Mouse (Mus musculus) liver, adult 2 months (tissue): ENCODE measurements around the gene Rpl19. TPM values are rescaled to one million over a fixed set of nuclear protein-coding genes. Genes with fewer than 3 reads are reported as not detected.
A peak's percentile ranks its signal among the peaks of the same experiment; 100 is the strongest.

Experiments used
- DNase-seq: peaks from one replicate; pipeline ENCODE4 v3.0.0-alpha.2; 2011; ENCODE audit warnings: low read depth, low spot score; ENCODE audit errors: extremely low read depth
- H3K27ac ChIP-seq: fragments of 200-500 bp; replicated peaks from 2 replicates; pipeline ENCODE4 v1.5.1; 2012; ENCODE audit warnings: low read depth, mild to moderate bottlenecking, control low read depth, inconsistent platforms, low read length; ENCODE audit not compliant: insufficient read depth
- H3K27me3 ChIP-seq: fragments of 200-500 bp; 2 replicates; pipeline ENCODE4 v1.6.1; 2012; ENCODE audit warnings: mild to moderate bottlenecking, moderate library complexity, low read length, inconsistent platforms; ENCODE audit not compliant: control insufficient read depth, insufficient read depth
- H3K36me3 ChIP-seq: fragments of 200-500 bp; 2 replicates; pipeline ENCODE4 v1.6.1; 2012; ENCODE audit warnings: low read length, inconsistent platforms; ENCODE audit not compliant: control insufficient read depth, insufficient read depth
- H3K4me1 ChIP-seq: fragments of 200-500 bp; 2 replicates; pipeline ENCODE4 v1.6.1; 2011; ENCODE audit warnings: low read length; ENCODE audit not compliant: control insufficient read depth, insufficient read depth
- H3K4me3 ChIP-seq: fragments of 200-500 bp; 2 replicates; pipeline ENCODE4 v1.5.1; 2011; ENCODE audit warnings: low read depth, mild to moderate bottlenecking, control low read depth, low read length, moderate library complexity; ENCODE audit not compliant: insufficient read depth
- H3K79me2 ChIP-seq: fragments of 200-500 bp; 2 replicates; pipeline ENCODE4 v1.6.1; 2012; ENCODE audit warnings: inconsistent platforms, mild to moderate bottlenecking, low read length, moderate library complexity; ENCODE audit not compliant: control insufficient read depth, insufficient read depth
- H3K9ac ChIP-seq: fragments of 200-500 bp; 2 replicates; pipeline ENCODE4 v1.6.1; 2012; ENCODE audit warnings: low read depth, mild to moderate bottlenecking, control low read depth, inconsistent platforms, low read length
- CTCF ChIP-seq: fragments of 200-500 bp; IDR thresholded peaks from 2 replicates; pipeline ENCODE4 v1.5.1; 2011; ENCODE audit warnings: low read depth, low read length, control low read depth
- POLR2A ChIP-seq: fragments of 200-500 bp; IDR thresholded peaks from 2 replicates; pipeline ENCODE4 v1.6.1; 2011; ENCODE audit warnings: low read length, control low read depth; ENCODE audit not compliant: insufficient read depth; ENCODE audit errors: extremely low read depth
- WGBS: fragments of 180-500 bp; shearing (Covaris S2); methylation state at CpG from one replicate; pipeline ENCODE4 v1.1.7; 2018; 5-methylcytosine and 5-hydroxymethylcytosine counted together
- polyA plus RNA-seq: library from polyadenylated mRNA; depleted of rRNA; stranded (reverse); fragments of >200 nt; gene quantifications from 2 replicates; pipeline ENCODE4 v1.2.3, GENCODE M21; 2012
- total RNA-seq: library from RNA; depleted of rRNA; stranded (reverse); fragments of >200 nt; gene quantifications from 2 replicates; pipeline ENCODE4 v1.2.3, GENCODE M21; 2014

Gene Rpl19
- total and polyA plus RNA-seq, 2 experiments, result 224 to 614 TPM

GRCm38 (mm10) chr11:98049672-98050519, 23.4 kb downstream of the Rpl19 start:
- Histone ChIP-seq H3K4me1 (peaks cover 3% of the 10 kb centered on the region; the same call in 1 of the 2 replicates), H3K27ac (no peak overlapping the region), H3K36me3 (no peaks in the 10 kb centered on the region), H3K9ac (no peak overlapping the region), H3K27me3 (peaks cover 15% of the 10 kb centered on the region; the same call in 1 of the 2 replicates), H3K79me2 (no peaks in the 10 kb centered on the region), H3K4me3 (no peak overlapping the region)
- DNase-seq, result no peak
- WGBS, result 73% methylated on average over 14 of the region's 14 CpGs
- TF ChIP-seq CTCF (no peak), POLR2A (no peak)

GRCm38 (mm10) chr11:98050520-98050815, 24.0 kb downstream of the Rpl19 start:
- Histone ChIP-seq H3K36me3 (no peaks in the 10 kb centered on the region), H3K9ac (no peak overlapping the region), H3K4me3 (no peak overlapping the region), H3K4me1 (peaks cover 3% of the 10 kb centered on the region; the same call in 1 of the 2 replicates), H3K27ac (no peak overlapping the region), H3K27me3 (peaks cover 15% of the 10 kb centered on the region; the same call in 1 of the 2 replicates), H3K79me2 (no peaks in the 10 kb centered on the region)
- no peak for DNase-seq
- WGBS, result 48% methylated on average over 2 of the region's 2 CpGs
- TF ChIP-seq CTCF, result no peak
- TF ChIP-seq POLR2A, result no peak

GRCm38 (mm10) chr11:98050940-98051339, 24.4 kb downstream of the Rpl19 start:
- Histone ChIP-seq H3K9ac (no peak overlapping the region), H3K4me1 (peaks cover 3% of the 10 kb centered on the region; the same call in 1 of the 2 replicates), H3K4me3 (no peak overlapping the region), H3K36me3 (no peaks in the 10 kb centered on the region), H3K27ac (no peak overlapping the region), H3K27me3 (peaks cover 18% of the 10 kb centered on the region; the same call in 1 of the 2 replicates), H3K79me2 (no peaks in the 10 kb centered on the region)
- TF ChIP-seq CTCF, result no peak
- TF ChIP-seq POLR2A, result no peak
- DNase-seq, result no peak
- 24% methylated on average over 2 of the region's 2 CpGs for WGBS

- no peak overlapping the region for H3K4me3 ChIP-seq
- DNase-seq, result no peak
- 12% methylated on average over 12 of the region's 12 CpGs for WGBS
Measured at GRCm38 (mm10) chr11:98051611-98052128, 25.2 kb downstream of the Rpl19 start.

GRCm38 (mm10) chr11:98052129-98052988, 25.8 kb downstream of the Rpl19 start:
- H3K36me3 ChIP-seq, result no peaks in the 10 kb centered on the region
- peak overlapping the region; percentile 41; the same call in 1 of the 2 replicates for H3K4me3 ChIP-seq
- WGBS, result 3% methylated on average over 79 of the region's 83 CpGs
- TF ChIP-seq CTCF, result no peak
- no peak for TF ChIP-seq POLR2A
- no peaks in the 10 kb centered on the region for H3K4me1 ChIP-seq
- DNase-seq, result no peak
- H3K27me3 ChIP-seq, result peaks cover 18% of the 10 kb centered on the region; the same call in 1 of the 2 replicates
- H3K9ac ChIP-seq, result peak overlapping the region; percentile 28; the same call in 1 of the 2 replicates
- H3K79me2 ChIP-seq, result no peaks in the 10 kb centered on the region
- no peak overlapping the region for H3K27ac ChIP-seq

More at GRCm38 (mm10) chr11:98051611-98052128, 25.2 kb downstream of the Rpl19 start:
- H3K4me1 ChIP-seq, result no peaks in the 10 kb centered on the region
- H3K27ac ChIP-seq, result no peak overlapping the region
- H3K9ac ChIP-seq, result no peak overlapping the region
- TF ChIP-seq POLR2A (no peak), CTCF (no peak)
- H3K79me2 ChIP-seq, result no peaks in the 10 kb centered on the region
- H3K27me3 ChIP-seq, result peaks cover 18% of the 10 kb centered on the region; the same call in 1 of the 2 replicates
- H3K36me3 ChIP-seq, result no peaks in the 10 kb centered on the region
